Mouse (Mus musculus) G1E (cell line): ENCODE measurements at regions not wholly inside any gene's neighbourhood (a gene's known extent, or its start where the extent isn't known, plus 50 kb on each side); places are given as distances from the start of the nearest gene placed in this dataset.

Experiments
- CTCF ChIP-seq: IDR thresholded peaks from 2 replicates; pipeline ENCODE4 v1.5.1; 2012; ENCODE audit warnings: low read depth, low read length, inconsistent platforms, mixed read lengths
- TAL1 ChIP-seq: conservative IDR thresholded peaks from 2 replicates; pipeline ENCODE4 v1.6.1; 2012; ENCODE audit warnings: low read depth, low read length, inconsistent platforms, mixed read lengths

DNA sequence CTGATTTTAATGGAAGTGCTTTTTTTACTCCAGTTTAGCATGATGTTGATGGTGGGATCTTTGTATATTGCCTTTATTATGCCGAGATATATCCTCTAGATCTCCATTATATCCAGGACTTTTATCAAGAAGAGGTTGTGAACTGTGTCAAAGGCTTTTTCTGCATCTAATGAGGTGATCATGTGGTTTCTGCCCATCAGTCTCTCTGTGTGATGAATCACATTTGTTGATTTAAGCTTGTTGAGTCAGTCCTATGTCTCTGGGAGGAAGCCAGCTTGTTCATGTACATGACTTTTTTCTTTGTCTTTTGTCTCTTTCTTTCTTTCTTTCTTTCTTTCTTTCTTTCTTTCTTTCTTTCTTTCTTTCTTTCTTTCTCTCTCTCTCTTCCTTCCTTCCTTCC lies 348.4 kb upstream of the Adamts9 start:
- TF ChIP-seq CTCF (no peak), TAL1 (no peak)
